Mouse (Mus musculus): ENCODE results near the gene Atxn7l3. TPM values are rescaled to one million over a fixed set of nuclear protein-coding genes. Genes with fewer than 3 reads are reported as not detected.

Atxn7l3 gene
- 8.5 and 9.3 TPM in 2 replicates for polyA plus RNA-seq (2015; fragmentation: Nextera tagmentation; extraction: Ambion mirVana)

DNA sequence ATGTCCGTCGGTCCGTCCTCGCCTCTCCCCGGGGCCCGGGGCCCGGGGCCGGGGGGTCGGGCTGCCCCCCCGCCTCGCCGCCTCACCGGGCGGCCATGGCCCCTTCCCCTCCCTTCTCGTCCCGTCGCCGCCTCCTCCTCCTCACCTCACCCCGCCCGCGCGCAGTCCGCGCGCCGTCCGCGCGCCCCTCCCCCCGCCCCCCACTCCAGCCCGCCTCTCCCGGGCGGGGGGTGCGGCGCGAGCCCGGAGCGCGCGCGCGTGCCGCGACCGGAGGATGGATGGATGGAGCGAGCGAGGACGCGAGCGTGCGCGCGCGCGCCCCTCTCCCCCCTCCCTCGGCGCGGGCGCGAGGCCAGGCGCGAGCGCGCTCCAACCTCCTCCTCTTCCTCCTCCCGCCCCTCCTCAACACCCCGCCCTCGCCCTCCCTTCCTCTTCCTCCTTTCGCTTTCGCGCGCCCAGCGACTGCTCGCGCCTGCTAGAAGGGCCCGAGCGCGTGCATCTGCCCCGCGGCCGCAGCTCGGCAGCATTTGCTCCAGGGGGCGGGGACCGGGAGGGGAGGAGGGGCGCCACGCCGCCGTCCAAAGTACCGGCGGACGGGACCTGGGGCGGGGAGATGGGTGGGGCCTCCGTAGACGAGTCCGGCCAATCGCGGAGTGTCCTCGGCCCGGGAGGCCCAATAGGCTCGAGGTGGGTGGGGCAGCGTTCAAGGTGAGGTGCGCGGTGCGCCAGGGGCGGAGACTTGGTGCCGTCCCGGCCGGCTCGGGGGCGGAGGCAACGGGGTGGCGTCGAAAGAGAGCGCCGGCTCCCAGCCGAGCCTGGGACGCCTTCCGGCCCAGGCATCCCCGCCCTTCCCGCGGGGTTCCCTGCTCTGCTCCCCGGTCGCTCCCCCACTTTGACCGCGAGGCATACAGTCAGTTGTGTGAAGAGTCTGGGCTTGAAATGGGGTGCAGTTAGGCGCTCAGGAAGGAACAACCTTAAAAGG is at the start of gene Atxn7l3:
Atxn7l3 (minus strand) TSS at position 141 of the 982 bp plus-strand sequence.

DNA sequence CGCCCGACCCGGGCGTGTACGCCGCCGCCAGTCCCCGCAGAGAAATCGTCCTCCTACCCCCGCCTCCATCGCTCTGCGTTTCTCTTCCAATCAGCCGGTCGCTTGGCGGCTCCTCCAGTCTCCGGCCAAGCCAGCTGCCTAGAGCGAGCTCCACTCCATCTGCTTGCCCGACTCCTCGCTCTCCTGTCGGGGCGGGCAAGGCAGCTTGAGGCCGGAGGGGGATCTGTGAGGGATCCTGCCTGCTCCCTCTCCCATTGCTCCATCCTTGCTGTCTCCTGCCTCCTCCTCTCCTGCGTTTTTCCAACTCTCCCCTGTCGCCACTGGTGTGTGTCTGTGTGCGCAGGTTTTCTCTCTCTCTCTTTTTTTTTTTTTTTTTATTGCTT is 23.0 kb upstream of the Atxn7l3 start, which contains the start of gene Ubtf:
Ubtf (minus strand) TSS at position 333 of the 383 bp plus-strand sequence.

DNA sequence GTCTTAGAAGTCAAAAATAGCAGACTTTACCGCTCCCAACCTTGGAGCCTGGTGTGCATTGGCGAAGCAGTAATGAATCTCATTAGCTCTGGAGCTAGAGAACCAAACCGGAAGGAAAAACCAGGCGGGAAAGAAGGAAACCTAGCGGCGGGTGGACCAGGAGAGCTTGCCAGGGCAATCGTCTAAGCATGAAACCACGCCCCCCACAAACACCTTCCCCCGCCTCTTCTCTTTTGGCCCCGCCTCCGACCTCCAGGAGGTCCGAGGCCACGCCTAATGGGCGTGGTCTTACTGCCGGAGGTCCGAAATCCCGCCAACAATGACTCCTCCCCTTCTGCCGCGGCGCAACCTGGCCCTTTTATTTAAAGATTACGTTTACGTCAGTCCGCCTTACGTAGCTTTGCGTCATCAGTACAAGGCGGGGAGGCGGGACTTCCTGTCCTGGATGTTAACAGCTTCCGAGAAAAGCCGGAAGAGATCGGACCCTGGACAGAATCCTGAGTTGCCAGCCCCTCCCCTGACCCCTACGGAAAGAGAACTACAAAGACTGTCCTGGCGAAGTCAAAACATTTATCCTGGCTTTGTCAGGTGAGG is 11.8 kb downstream of the Atxn7l3 start, which contains the start of gene Tmub2:
Tmub2 (plus strand) TSS at position 431 of the 594 bp plus-strand sequence.

DNA sequence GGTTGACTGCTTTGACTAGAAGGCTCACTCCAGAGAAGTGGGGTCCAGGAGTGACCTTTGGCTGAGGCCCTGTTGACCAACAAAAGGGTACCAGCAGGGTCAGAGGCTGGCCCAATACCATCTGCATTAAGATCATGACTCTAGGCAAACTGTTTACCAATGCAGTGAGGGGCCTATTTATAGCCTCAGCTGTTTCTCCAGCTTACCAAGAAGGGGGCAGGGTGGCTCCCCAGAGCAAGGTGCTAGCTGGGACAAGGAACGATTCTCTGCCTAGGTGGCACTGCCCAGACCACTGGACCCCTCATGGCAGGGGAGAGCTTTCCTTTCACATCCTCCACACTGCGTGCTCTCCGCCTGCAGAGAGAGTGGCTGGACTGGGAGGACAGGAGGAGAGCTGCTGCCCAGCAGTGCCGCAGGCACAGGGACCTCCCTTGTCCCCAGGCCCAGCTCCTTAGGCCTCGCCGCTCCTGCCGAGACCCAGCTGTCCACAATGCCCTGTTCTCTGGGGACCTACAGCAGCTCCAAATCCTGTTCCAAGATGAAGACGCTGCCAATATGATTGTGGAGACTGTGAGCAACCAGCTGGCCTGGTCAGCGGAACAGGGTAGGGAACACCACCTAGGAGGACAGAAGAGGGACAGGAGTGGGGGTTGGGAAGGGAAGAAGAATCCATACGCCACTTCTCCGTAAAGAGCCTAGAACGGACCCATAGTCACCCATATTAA is 27.7 kb downstream of the Atxn7l3 start, which contains the start of gene Asb16:
Asb16 (plus strand) TSS at position 224 of the 725 bp plus-strand sequence.

DNA sequence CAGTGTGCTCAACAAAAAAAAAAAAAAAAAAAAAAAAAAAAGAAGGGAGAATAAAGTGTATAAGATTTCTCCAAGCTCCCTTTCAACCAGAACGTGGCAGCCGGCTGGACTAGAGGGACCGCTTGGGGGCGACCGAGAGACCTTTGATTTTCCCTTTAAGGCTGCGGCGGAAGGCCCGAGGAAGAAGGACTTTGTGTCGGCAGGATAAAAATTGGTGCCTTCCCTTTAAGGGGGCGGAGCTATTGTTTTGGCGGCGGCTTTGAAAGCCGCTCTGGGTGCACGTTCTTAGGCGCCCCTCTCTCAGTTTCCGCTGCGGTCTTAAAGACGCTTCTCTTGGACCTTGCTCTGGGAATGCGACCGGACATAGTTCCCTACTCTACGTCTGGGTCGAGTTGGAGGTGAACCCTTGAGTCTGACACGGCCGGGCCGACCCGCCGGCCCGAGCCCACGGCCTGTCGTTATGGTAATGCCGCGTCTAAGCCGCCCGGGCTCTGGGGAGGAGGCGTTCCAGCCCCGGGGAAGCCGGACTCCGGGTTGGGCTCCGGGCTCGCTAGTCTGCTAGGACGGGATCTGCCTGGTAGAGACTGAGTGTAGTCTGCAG is 47.7 kb downstream of the Atxn7l3 start, which contains the start of gene BC030867:
BC030867 (plus strand) TSS at position 253 of the 601 bp plus-strand sequence.

Other genes starting within 250 kb of the Atxn7l3 start
- 7.9 and 9.7 TPM in 2 replicates for gene Mpp2, start 208.1 kb downstream of the Atxn7l3 start, polyA plus RNA-seq (2015; fragmentation: Nextera tagmentation; extraction: Ambion mirVana)
- 0.72 TPM in 1 of 2 replicates, not detected in the other for gene Ppy, start 195.3 kb downstream of the Atxn7l3 start, polyA plus RNA-seq (2015; fragmentation: Nextera tagmentation; extraction: Ambion mirVana)
- 1.3 and 3.6 TPM in 2 replicates for gene Pyy, start 188.8 kb downstream of the Atxn7l3 start, polyA plus RNA-seq (2015; fragmentation: Nextera tagmentation; extraction: Ambion mirVana)
- gene Nags, start 151.1 kb downstream of the Atxn7l3 start, polyA plus RNA-seq (2015; fragmentation: Nextera tagmentation; extraction: Ambion mirVana): 3.7 TPM in 2 replicates
- gene Tmem101, start 140.2 kb downstream of the Atxn7l3 start, polyA plus RNA-seq (2015; fragmentation: Nextera tagmentation; extraction: Ambion mirVana): 10.9 and 12.3 TPM in 2 replicates
- gene Lsm12, start 111.3 kb downstream of the Atxn7l3 start, polyA plus RNA-seq (2015; fragmentation: Nextera tagmentation; extraction: Ambion mirVana): 83.8 and 86.1 TPM in 2 replicates
- 17.9 and 21.1 TPM in 2 replicates for gene G6pc3, start 107.0 kb downstream of the Atxn7l3 start, polyA plus RNA-seq (2015; fragmentation: Nextera tagmentation; extraction: Ambion mirVana)
- gene Hdac5, start 66.5 kb downstream of the Atxn7l3 start, polyA plus RNA-seq (2015; fragmentation: Nextera tagmentation; extraction: Ambion mirVana): 21.8 and 29.1 TPM in 2 replicates
- gene BC030867, start 47.7 kb downstream of the Atxn7l3 start, polyA plus RNA-seq (2015; fragmentation: Nextera tagmentation; extraction: Ambion mirVana): 13.6 and 14.9 TPM in 2 replicates
- gene Asb16, start 27.9 kb downstream of the Atxn7l3 start, polyA plus RNA-seq (2015; fragmentation: Nextera tagmentation; extraction: Ambion mirVana): 0.07 and 0.11 TPM in 2 replicates
- 33.5 and 36.0 TPM in 2 replicates for gene Tmub2, start 11.7 kb downstream of the Atxn7l3 start, polyA plus RNA-seq (2015; fragmentation: Nextera tagmentation; extraction: Ambion mirVana)
- 67.7 and 68.5 TPM in 2 replicates for gene Ubtf, start 23.1 kb upstream of the Atxn7l3 start, polyA plus RNA-seq (2015; fragmentation: Nextera tagmentation; extraction: Ambion mirVana)
- 509 and 579 TPM in 2 replicates for gene Slc4a1, start 69.6 kb upstream of the Atxn7l3 start, polyA plus RNA-seq (2015; fragmentation: Nextera tagmentation; extraction: Ambion mirVana)
- gene Rundc3a, start 96.8 kb upstream of the Atxn7l3 start, polyA plus RNA-seq (2015; fragmentation: Nextera tagmentation; extraction: Ambion mirVana): 2.0 and 2.6 TPM in 2 replicates
- 360 and 378 TPM in 2 replicates for gene Slc25a39, start 111.3 kb upstream of the Atxn7l3 start, polyA plus RNA-seq (2015; fragmentation: Nextera tagmentation; extraction: Ambion mirVana)
- 103 and 160 TPM in 2 replicates for gene Grn, start 133.7 kb upstream of the Atxn7l3 start, polyA plus RNA-seq (2015; fragmentation: Nextera tagmentation; extraction: Ambion mirVana)
- gene Fam171a2, start 151.1 kb upstream of the Atxn7l3 start, polyA plus RNA-seq (2015; fragmentation: Nextera tagmentation; extraction: Ambion mirVana): 1.1 and 1.2 TPM in 2 replicates
- 26.8 and 27.0 TPM in 2 replicates for gene Itga2b, start 173.5 kb upstream of the Atxn7l3 start, polyA plus RNA-seq (2015; fragmentation: Nextera tagmentation; extraction: Ambion mirVana)

Data from spleen, postnatal 0 days (tissue).